Mouse (Mus musculus) cerebellum, adult 2 months (tissue): Measurements from ENCODE around the gene Ltbp2. TPM values are rescaled to one million over a fixed set of nuclear protein-coding genes. Genes with fewer than 3 reads are reported as not detected.
A peak's percentile ranks its signal among the peaks of the same experiment; 100 is the strongest.

Experiments
- DNase-seq, 2 experiments: peaks; one replicate each; pipeline ENCODE4 v3.0.0; 2021
- H3K27ac ChIP-seq: fragments of 200-500 bp; 2 replicates; pipeline ENCODE4 v1.5.1; 2012; ENCODE audit warnings: low read length, control low read depth, inconsistent platforms; ENCODE audit not compliant: insufficient read depth
- H3K27me3 ChIP-seq: fragments of 200-500 bp; 2 replicates; pipeline ENCODE4 v1.6.1; 2012; ENCODE audit warnings: inconsistent platforms, mild to moderate bottlenecking, low read length, moderate library complexity; ENCODE audit not compliant: control insufficient read depth, insufficient read depth
- H3K4me1 ChIP-seq: fragments of 200-500 bp; 2 replicates; pipeline ENCODE4 v1.6.1; 2011; ENCODE audit warnings: low read length; ENCODE audit not compliant: control insufficient read depth, insufficient read depth
- H3K4me3 ChIP-seq: fragments of 200-500 bp; replicated peaks from 2 replicates; pipeline ENCODE3; 2011; ENCODE audit warnings: mild to moderate bottlenecking, low read depth, low read length, control low read depth; ENCODE audit not compliant: insufficient read depth
- CTCF ChIP-seq: fragments of 200-500 bp; IDR thresholded peaks from 2 replicates; pipeline ENCODE4 v1.5.1; 2011; ENCODE audit warnings: low read depth, mild to moderate bottlenecking, control low read depth, low read length, moderate library complexity, borderline replicate concordance; ENCODE audit not compliant: insufficient read depth
- POLR2A ChIP-seq: fragments of 200-500 bp; IDR thresholded peaks from 2 replicates; pipeline ENCODE4 v1.6.1; 2011; ENCODE audit warnings: low read length, control low read depth, borderline replicate concordance; ENCODE audit not compliant: insufficient read depth
- WGBS: fragments of 180-500 bp; shearing (Covaris S2); methylation state at CpG from one replicate; pipeline ENCODE4 v1.1.7; 2018; 5-methylcytosine and 5-hydroxymethylcytosine counted together
- polyA plus RNA-seq: library from polyadenylated mRNA; depleted of rRNA; stranded (reverse); fragments of >200 nt; gene quantifications from 2 replicates; pipeline ENCODE4 v1.2.3, GENCODE M21; 2012

Ltbp2 gene
- polyA plus RNA-seq, 1 experiment = 18.2 TPM

- whole genome bisulfite sequencing = 86% methylated on average over 8 of the region's 8 CpGs
- Histone ChIP-seq H3K4me3 (no peak overlapping the region), H3K27ac (no peak overlapping the region), H3K4me1 (peaks cover 3% of the 10 kb centered on the region; the same call in 1 of the 2 replicates), H3K27me3 (no peaks in the 10 kb centered on the region)
- no peak for DNase-seq
- no peak for TF ChIP-seq CTCF
- no peak for TF ChIP-seq POLR2A
These were observed 19.8 kb downstream of the Ltbp2 start for GRCm38 (mm10) chr12:84856532-84856931.

- no peak for DNase-seq
- Histone ChIP-seq H3K27me3 (no peaks in the 10 kb centered on the region), H3K4me3 (no peak overlapping the region), H3K27ac (no peak overlapping the region), H3K4me1 (peaks cover 5% of the 10 kb centered on the region; the same call in 1 of the 2 replicates)
- TF ChIP-seq POLR2A (no peak), CTCF (no peak)
- WGBS = 91% methylated on average over 4 of the region's 4 CpGs
These were observed 21.2 kb downstream of the Ltbp2 start for GRCm38 (mm10) chr12:84855084-84855625.

GRCm38 (mm10) chr12:84854392-84855033 lies 21.8 kb downstream of the Ltbp2 start:
- no peak for DNase-seq
- no peak for TF ChIP-seq CTCF
- no peak for TF ChIP-seq POLR2A
- no peak overlapping the region for H3K4me3 ChIP-seq
- 92% methylated on average over 4 of the region's 4 CpGs for WGBS
- H3K27ac ChIP-seq = no peak overlapping the region
- H3K4me1 ChIP-seq = peaks cover 5% of the 10 kb centered on the region; the same call in 1 of the 2 replicates
- no peaks in the 10 kb centered on the region for H3K27me3 ChIP-seq

- no peaks in the 10 kb centered on the region for H3K27me3 ChIP-seq
These were observed 24.8 kb downstream of the Ltbp2 start for GRCm38 (mm10) chr12:84851403-84852040.

GRCm38 (mm10) chr12:84847882-84848281 lies 28.4 kb downstream of the Ltbp2 start:
- Histone ChIP-seq H3K4me3 (no peak overlapping the region), H3K4me1 (peaks cover 19% of the 10 kb centered on the region), H3K27me3 (no peaks in the 10 kb centered on the region), H3K27ac (no peak overlapping the region)
- no peak for TF ChIP-seq CTCF
- TF ChIP-seq POLR2A = no peak
- 84% methylated on average over 6 of the region's 6 CpGs for WGBS
- DNase-seq = no peak

More at GRCm38 (mm10) chr12:84851403-84852040, 24.8 kb downstream of the Ltbp2 start:
- TF ChIP-seq POLR2A (no peak), CTCF (no peak)
- H3K4me1 ChIP-seq = peaks cover 5% of the 10 kb centered on the region; the same call in 1 of the 2 replicates
- 57% methylated on average over 11 of the region's 11 CpGs for WGBS
- no peak overlapping the region for H3K4me3 ChIP-seq
- no peak overlapping the region for H3K27ac ChIP-seq
- DNase-seq = no peak

- 75% methylated on average over 7 of the region's 7 CpGs for WGBS
- peaks cover 23% of the 10 kb centered on the region for H3K4me1 ChIP-seq
- no peaks in the 10 kb centered on the region for H3K27me3 ChIP-seq
- no peak for TF ChIP-seq POLR2A
- no peak for TF ChIP-seq CTCF
- no peak for DNase-seq
- H3K4me3 ChIP-seq = no peak overlapping the region
- no peak overlapping the region for H3K27ac ChIP-seq
These were observed 28.9 kb downstream of the Ltbp2 start for GRCm38 (mm10) chr12:84847480-84847879.

- Histone ChIP-seq H3K4me1 (peaks cover 31% of the 10 kb centered on the region), H3K27ac (no peak overlapping the region)
- TF ChIP-seq POLR2A (no peak), CTCF (no peak)
These were observed 29.7 kb downstream of the Ltbp2 start for GRCm38 (mm10) chr12:84846594-84847014.

GRCm38 (mm10) chr12:84842706-84843105 lies 33.6 kb downstream of the Ltbp2 start:
- H3K27me3 ChIP-seq = no peaks in the 10 kb centered on the region
- TF ChIP-seq CTCF = no peak
- no peak overlapping the region for H3K4me3 ChIP-seq
- peak overlapping the region; percentile 84 for H3K27ac ChIP-seq
- H3K4me1 ChIP-seq = peaks cover 41% of the 10 kb centered on the region
- WGBS = 35% methylated on average over 6 of the region's 6 CpGs
- peak; percentile 68 to 71 for DNase-seq

More at GRCm38 (mm10) chr12:84846594-84847014, 29.7 kb downstream of the Ltbp2 start:
- Histone ChIP-seq H3K4me3 (no peak overlapping the region), H3K27me3 (no peaks in the 10 kb centered on the region)
- 79% methylated on average over 9 of the region's 9 CpGs for WGBS
- no peak for DNase-seq
